Mouse (Mus musculus) heart, postnatal 0 days (tissue): ENCODE data around the gene Llcfc1. TPM values are rescaled to one million over a fixed set of nuclear protein-coding genes. Genes with fewer than 3 reads are reported as not detected.

ENCODE experiments used
- ATAC-seq: fragments of 200-750 bp; cut with Nextera tagmentation; 2 replicates; pipeline ENCODE4 v1.8.0; 2017; ENCODE audit warnings: low read depth, moderate number of reproducible peaks, moderate library complexity; ENCODE audit not compliant: insufficient read depth
- DNase-seq: peaks from one replicate; pipeline ENCODE4 v3.0.0-alpha.2; 2016; ENCODE audit warnings: low spot score
- H3K27ac ChIP-seq: fragments of 300-500 bp; sonication (generic); 2 replicates; pipeline ENCODE4 v1.5.1; 2014; ENCODE audit warnings: low read depth, mild to moderate bottlenecking
- H3K27me3 ChIP-seq: fragments of 300-500 bp; sonication (generic); 2 replicates; pipeline ENCODE4 v1.6.1; 2014; ENCODE audit warnings: low read length, mixed read lengths; ENCODE audit not compliant: control insufficient read depth, insufficient read depth
- H3K36me3 ChIP-seq: fragments of 300-500 bp; sonication (generic); replicated peaks from 2 replicates; pipeline ENCODE4 v1.6.1; 2014; ENCODE audit warnings: low read length, mixed read lengths; ENCODE audit not compliant: control insufficient read depth, insufficient read depth
- H3K4me1 ChIP-seq: fragments of 300-500 bp; sonication (generic); 2 replicates; pipeline ENCODE4 v1.6.1; 2014; ENCODE audit warnings: antibody characterized with exemption; ENCODE audit not compliant: control insufficient read depth, insufficient read depth
- H3K4me2 ChIP-seq: fragments of 300-500 bp; sonication (generic); 2 replicates; pipeline ENCODE4 v1.6.1; 2014; ENCODE audit warnings: low read depth, mild to moderate bottlenecking, low read length, moderate library complexity
- H3K4me3 ChIP-seq: fragments of 300-500 bp; sonication (generic); 2 replicates; pipeline ENCODE4 v1.5.1; 2014; ENCODE audit warnings: low read depth, low read length
- H3K9ac ChIP-seq: fragments of 300-500 bp; sonication (generic); replicated peaks from 2 replicates; pipeline ENCODE4 v1.6.1; 2014; ENCODE audit warnings: low read depth, low read length, mixed read lengths
- H3K9me3 ChIP-seq: fragments of 300-500 bp; sonication (generic); replicated peaks from 2 replicates; pipeline ENCODE4 v1.6.1; 2016; ENCODE audit warnings: low read length; ENCODE audit not compliant: control insufficient read depth
- CTCF ChIP-seq: IDR thresholded peaks from 2 replicates; pipeline ENCODE4 v1.5.1; 2016; ENCODE audit warnings: antibody characterized with exemption, control low read depth, low read depth
- EP300 ChIP-seq: IDR thresholded peaks from 2 replicates; pipeline ENCODE4 v1.6.1; 2016; ENCODE audit warnings: antibody characterized with exemption, low read depth
- WGBS: fragments of 180-500 bp; shearing (Covaris S2); extraction: QIAGEN DNeasy Blood & Tissue Kit; methylation state at CpG from one replicate; pipeline ENCODE4 v1.1.7; 2014; 5-methylcytosine and 5-hydroxymethylcytosine counted together
- polyA plus RNA-seq: library from polyadenylated mRNA; unstranded; fragments of >200 nt; fragmentation: Nextera tagmentation; extraction: Ambion mirVana; gene quantifications from 2 replicates; pipeline ENCODE4 v1.2.1, GENCODE M21; 2015
- total RNA-seq: library from RNA; depleted of rRNA; stranded (reverse); fragments of >200 nt; gene quantifications from 2 replicates; pipeline ENCODE4 v1.2.3, GENCODE M21; 2014; ENCODE audit warnings: low replicate concordance; rRNA removed

Llcfc1 gene
- total RNA-seq (not detected in 2 replicates), polyA plus RNA-seq (not detected in 2 replicates)

- TF ChIP-seq EP300 (no peak), CTCF (no peak)
- Histone ChIP-seq H3K4me3 (no peak within 1 kb of the TSS), H3K27ac (no peak within 1 kb of the TSS), H3K36me3 (no peaks in the 10 kb centered on the region), H3K9me3 (no peaks in the 10 kb centered on the region), H3K27me3 (no peaks in the 10 kb centered on the region), H3K4me2 (no peak within 1 kb of the TSS), H3K4me1 (no peaks in the 10 kb centered on the region), H3K9ac (no peak within 1 kb of the TSS)
- DNase-seq (no peak), ATAC-seq (no peak)
- WGBS = 75% methylated on average over 2 of the region's 2 CpGs
Measured at GRCm38 (mm10) chr6:41684131-41684530, at the start of gene Llcfc1. Gene Llcfc1, plus strand, starts transcription at chr6:41684431.

DNA sequence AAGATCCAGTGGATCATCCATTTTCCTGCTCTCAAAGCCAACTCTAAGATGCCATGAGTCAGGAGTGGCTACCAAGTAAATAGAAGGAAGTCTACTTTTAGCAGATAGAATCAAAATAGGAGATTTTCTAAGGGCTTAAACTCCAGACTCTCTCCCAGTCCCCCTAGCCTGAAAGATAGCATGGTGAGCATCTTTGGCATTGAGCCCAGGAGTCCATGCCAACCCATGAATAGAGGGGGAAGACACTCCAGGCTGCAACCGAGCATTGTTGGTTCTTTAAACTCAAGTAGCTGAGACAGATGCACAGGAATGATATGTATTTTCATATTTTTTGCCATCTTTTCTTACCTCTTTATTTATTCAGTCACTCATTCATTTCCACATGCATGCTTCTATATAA lies 49.0 kb upstream of the Llcfc1 start:
- no peak for DNase-seq
- Histone ChIP-seq H3K36me3 (no peaks in the 10 kb centered on the region), H3K27me3 (no peaks in the 10 kb centered on the region), H3K4me1 (no peaks in the 10 kb centered on the region), H3K9me3 (no peaks in the 10 kb centered on the region), H3K27ac (no peak overlapping the region), H3K9ac (no peak overlapping the region), H3K4me2 (no peak overlapping the region), H3K4me3 (no peak overlapping the region)
- no peak for ATAC-seq
- TF ChIP-seq CTCF (no peak), EP300 (no peak)
- WGBS = 26% methylated on average over 1 of the region's 1 CpGs

- ATAC-seq (no peak), DNase-seq (no peak)
- Histone ChIP-seq H3K4me2 (no peak within 1 kb of the TSS), H3K9ac (no peak within 1 kb of the TSS), H3K4me1 (no peaks in the 10 kb centered on the region), H3K36me3 (no peaks in the 10 kb centered on the region), H3K4me3 (no peak within 1 kb of the TSS), H3K27ac (no peak within 1 kb of the TSS), H3K27me3 (no peaks in the 10 kb centered on the region), H3K9me3 (no peaks in the 10 kb centered on the region)
- TF ChIP-seq EP300 = no peak
- no peak for TF ChIP-seq CTCF
- 13% methylated on average over 5 of the region's 5 CpGs for WGBS
Measured at GRCm38 (mm10) chr6:41636178-41636577, 48.1 kb upstream of the Llcfc1 start, which contains the start of gene Trpv6. Gene Trpv6, minus strand, starts transcription at chr6:41636405.

GRCm38 (mm10) chr6:41637393-41637792 lies 46.8 kb upstream of the Llcfc1 start:
- ATAC-seq (no peak), DNase-seq (no peak)
- TF ChIP-seq EP300 (no peak), CTCF (no peak)
- Histone ChIP-seq H3K9me3 (no peaks in the 10 kb centered on the region), H3K4me3 (no peak overlapping the region), H3K36me3 (no peaks in the 10 kb centered on the region), H3K4me1 (no peaks in the 10 kb centered on the region), H3K4me2 (no peak overlapping the region), H3K27me3 (no peaks in the 10 kb centered on the region), H3K9ac (no peak overlapping the region), H3K27ac (no peak overlapping the region)
- 16% methylated on average over 1 of the region's 1 CpGs for WGBS

DNA sequence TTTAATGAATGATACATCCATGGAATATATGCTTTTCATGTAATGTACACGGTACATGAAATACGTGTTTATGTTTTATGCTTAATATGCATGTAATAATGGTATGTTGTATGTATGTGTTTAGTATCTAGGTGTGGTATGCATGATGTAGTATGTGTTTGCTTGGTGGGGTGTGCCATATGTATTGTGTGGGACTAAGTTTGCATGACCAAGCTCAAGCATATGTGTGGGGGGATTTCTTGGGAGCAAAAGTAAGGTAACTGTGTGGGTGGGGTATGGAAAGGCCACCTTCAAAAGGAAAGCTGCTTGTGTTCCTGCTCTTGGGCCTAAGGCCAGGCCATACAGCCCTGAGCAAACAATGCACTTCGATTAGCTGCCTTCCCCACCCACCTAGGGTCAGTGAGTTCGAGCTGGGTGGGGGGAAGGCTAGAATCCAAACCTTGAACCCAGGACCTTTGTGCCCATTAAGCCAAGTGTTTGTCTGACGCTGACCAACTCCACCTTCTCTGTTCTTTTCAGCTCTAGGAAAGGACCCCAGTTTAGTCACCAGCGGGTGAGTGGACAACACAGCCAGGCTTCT lies 46.2 kb upstream of the Llcfc1 start:
- no peak overlapping the region for H3K27ac ChIP-seq
- WGBS = 68% methylated on average over 6 of the region's 6 CpGs
- no peak for DNase-seq
- H3K4me1 ChIP-seq = no peaks in the 10 kb centered on the region
- H3K36me3 ChIP-seq = no peaks in the 10 kb centered on the region
- no peak overlapping the region for H3K4me2 ChIP-seq
- no peak overlapping the region for H3K4me3 ChIP-seq
- H3K27me3 ChIP-seq = no peaks in the 10 kb centered on the region
- no peaks in the 10 kb centered on the region for H3K9me3 ChIP-seq
- ATAC-seq = no peak
- no peak overlapping the region for H3K9ac ChIP-seq
- TF ChIP-seq CTCF (no peak), EP300 (no peak)

DNA sequence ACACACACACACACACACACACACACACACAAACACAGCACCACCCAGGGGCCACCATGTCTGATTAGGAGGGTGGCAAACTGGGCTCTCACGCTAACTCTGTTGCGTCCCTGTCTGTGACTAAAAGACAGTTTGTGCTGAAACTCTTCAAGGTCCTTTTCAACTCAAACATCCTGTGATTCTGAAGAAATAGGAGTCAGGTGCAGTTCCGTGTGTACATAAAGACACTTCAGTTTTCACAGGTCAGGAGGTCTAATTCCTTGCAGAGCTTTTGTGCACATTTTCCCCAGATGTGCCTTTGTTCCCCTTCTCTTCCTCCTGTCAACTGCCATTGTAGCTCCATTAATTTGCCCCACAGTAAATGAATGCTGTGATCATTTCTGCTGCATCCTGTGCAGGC lies 43.8 kb upstream of the Llcfc1 start:
- no peak overlapping the region for H3K9ac ChIP-seq
- no peaks in the 10 kb centered on the region for H3K36me3 ChIP-seq
- DNase-seq (no peak), ATAC-seq (no peak)
- TF ChIP-seq EP300 (no peak), CTCF (no peak)
- H3K9me3 ChIP-seq = no peaks in the 10 kb centered on the region
- no peak overlapping the region for H3K27ac ChIP-seq
- H3K27me3 ChIP-seq = no peaks in the 10 kb centered on the region
- H3K4me2 ChIP-seq = no peak overlapping the region
- WGBS = 72% methylated on average over 3 of the region's 3 CpGs
- H3K4me3 ChIP-seq = no peak overlapping the region
- no peaks in the 10 kb centered on the region for H3K4me1 ChIP-seq
